Mouse (Mus musculus) bone marrow macrophage, adult 2 months (primary cell): ENCODE data around the gene Psmd7.

Experiments used
- CTCF ChIP-seq: IDR thresholded peaks from 2 replicates; pipeline ENCODE4 v1.5.1; 2012; ENCODE audit warnings: low read depth, mild to moderate bottlenecking, low read length, moderate library complexity
- POLR2A ChIP-seq: IDR thresholded peaks from 2 replicates; pipeline ENCODE4 v1.6.1; 2012; ENCODE audit warnings: mild to moderate bottlenecking, low read depth, low read length, borderline replicate concordance

DNA sequence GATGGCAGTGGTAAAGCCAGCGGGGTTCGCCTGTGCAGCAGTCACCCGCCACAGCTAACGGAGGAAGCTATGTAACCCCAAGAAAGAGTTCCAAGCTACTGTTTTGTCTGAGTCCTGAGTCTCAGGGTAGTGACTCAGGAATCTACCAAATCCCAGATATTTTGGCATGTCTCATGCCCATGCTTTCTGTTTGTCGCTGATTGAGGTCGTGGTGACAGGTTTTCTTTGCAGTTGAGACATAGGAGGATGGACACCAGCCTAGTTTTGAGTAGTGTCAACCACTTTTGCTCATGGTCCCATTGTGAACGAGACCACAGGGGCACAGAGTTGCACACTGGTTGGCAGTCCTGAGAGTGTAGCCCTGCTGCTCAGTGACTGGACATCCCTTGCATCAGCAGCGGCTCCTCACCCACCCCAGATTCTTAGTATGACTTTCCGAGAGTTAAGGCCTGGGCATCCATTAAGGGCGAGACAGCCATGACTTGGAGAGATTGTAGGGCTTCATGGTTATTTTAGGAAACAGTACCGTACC, 42.6 kb downstream of the Psmd7 start:
- TF ChIP-seq CTCF (no peak), POLR2A (no peak)
